Mouse (Mus musculus): Measurements from ENCODE around the gene Apol11b. TPM values are rescaled to one million over a fixed set of nuclear protein-coding genes. Genes with fewer than 3 reads are reported as not detected.
"Not testable (repeated sequence)": the region's sequence is repeated elsewhere in the genome, so short reads cannot be mapped to it uniquely, and the experiment has no call there.

Gene Apol11b
- 0.16 and 0.24 TPM in 2 replicates for polyA plus RNA-seq (2015; fragmentation: Nextera tagmentation; extraction: Ambion mirVana)

DNA sequence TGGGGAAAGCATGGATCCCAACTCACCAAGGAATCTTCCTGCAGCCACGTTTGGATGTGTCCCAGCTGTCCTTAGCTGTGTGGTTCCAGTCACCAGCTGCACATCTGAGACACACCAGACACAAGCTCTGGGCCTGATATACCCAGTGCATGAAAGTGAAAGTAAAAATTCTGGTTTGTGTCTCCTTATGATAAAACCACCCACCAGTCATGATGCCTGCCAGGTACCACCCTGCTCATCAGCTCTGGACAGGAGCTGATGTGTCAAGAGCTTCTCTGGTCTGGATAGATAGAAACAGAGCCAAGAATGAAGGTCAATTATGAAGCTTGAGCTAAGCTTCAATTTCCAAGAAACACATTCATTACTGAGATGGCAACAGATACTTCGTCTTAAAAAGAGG, at the start of gene Apol11b:
Gene Apol11b, minus strand, starts transcription at position 111 of the 400 bp plus-strand sequence.
- DNase-seq (ENCODE audit: low spot score): not testable (repeated sequence)

DNA sequence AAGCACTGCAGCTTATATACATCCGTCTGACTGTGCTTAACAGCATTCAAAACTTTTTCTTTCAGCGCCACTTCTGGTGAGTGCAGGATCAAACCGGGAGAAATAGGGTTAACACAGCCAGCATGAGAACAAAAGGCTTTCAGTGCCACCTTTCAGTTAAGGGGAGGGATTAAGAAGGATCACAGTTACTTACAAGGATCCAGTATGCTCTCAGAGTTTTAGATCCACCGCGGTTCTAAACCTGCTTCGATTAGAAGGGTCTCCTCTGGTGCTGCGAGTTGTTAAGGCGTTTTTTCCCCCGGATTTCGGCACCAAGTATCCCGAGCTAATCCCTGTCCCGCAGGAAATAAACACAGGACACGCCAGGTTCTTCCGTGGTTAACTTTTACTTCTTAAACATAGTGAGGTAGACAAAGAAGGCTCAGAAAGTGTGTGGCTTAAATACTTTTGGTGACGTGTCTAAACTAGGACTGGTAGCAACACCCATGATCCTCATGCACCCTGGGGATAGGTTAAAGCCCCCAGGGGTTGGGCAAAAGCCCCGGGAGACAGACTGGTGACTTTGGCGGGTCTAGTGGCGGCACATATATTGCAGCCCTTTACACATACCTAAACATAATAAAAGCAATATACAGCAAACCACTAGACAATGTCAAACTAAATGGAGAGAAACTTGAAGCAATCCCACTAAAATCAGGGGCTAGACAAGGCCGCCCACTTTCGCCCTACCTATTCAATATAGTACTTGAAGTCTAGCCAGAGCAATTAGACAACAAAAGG, 48.6 kb upstream of the Apol11b start:
- DNase-seq (ENCODE audit: low spot score): peak; percentile 59

DNA sequence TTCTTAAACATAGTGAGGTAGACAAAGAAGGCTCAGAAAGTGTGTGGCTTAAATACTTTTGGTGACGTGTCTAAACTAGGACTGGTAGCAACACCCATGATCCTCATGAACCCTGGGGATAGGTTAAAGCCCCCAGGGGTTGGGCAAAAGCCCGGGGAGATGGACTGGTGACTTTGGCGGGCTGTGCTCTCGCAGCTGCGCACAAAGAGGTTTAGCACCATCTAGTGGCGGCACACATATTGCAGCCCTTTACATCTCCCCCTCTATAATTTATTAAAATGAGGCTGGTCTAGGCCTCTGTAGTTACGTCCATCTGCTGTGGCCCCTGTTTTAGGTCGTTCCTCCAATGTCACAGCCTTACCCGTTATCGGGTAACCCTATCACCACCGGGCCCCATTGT, 40.9 kb upstream of the Apol11b start:
- DNase-seq (ENCODE audit: low spot score): peak; percentile 16

DNA sequence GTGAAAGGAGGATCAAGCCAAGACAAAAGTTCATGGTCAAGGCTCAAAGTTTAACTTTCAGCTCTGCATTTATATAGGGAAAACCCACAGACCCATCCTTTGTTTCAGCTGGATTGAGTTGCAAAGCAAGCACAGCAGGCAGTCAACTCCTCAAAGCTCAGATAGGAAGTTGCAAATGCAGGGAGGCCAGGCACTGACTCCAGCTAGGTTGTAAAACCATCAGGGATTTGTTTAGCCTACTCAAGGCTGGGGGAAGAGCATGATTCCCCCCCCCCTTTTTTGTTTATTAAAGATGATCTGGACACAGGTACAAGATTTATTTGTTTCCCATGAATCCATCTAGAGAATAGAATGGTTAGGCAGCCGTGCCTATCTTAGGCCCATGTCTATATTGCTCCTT, 31.0 kb upstream of the Apol11b start:
- not testable (repeated sequence) for DNase-seq (ENCODE audit: low spot score)

DNA sequence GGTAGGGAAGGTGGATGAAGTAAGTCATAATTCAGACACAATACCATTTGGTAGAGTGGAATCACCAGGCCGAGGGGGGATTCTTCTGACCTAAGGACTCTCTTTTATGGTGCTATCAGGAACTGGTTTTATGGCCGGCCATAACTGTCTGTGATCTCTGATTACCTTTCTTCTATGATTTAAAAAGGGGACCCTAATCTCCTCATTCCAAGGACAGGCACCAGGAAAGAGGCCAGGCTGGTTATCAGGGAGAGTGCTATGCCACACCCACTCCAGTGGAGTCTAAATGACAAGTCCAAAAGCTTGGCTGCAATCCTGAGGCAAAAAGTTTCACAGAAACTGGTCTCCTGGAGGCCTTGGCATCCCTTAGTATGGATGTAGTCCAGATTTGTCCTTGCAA, 18.8 kb upstream of the Apol11b start:
- DNase-seq (ENCODE audit: low spot score): not testable (repeated sequence)

DNA sequence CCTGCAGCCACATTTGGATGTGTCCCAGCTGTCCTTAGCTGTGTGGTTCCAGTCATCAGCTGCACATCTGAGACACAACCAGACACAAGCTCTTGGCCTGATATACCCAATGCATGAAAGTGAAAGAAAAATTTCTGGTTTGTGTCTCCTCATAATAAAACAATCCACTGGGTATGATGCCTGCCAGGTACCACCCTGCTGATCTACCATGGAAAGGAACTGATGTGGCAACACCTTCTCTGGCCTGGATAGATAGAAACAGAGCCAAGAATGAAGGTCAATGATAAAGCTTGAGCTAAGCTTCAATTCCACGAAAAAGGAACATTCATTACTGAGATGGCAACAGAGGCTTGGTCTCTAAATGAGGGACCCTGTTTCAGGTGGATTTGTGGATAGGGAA, 16.7 kb upstream of the Apol11b start:
- DNase-seq (ENCODE audit: low spot score): not testable (repeated sequence)

DNA sequence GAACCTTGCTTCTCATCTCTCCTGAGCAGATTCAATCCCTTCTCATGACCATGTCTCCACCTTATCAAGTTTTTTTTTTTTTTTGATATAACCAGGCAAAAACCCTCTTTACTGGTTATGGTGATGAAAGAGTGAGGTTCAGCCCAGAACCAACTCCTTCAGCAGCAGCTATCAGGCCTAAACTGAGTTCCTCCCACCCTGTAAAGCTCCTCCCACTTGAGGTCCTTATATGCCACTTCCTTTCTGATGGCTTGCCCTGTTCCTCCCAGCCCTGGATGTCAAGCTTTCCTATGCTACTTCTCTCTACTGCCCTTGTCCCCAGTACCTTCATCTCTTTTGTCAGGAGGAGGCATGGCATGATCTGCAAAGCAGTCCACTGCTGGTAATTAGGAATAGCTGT, 8.1 kb upstream of the Apol11b start:
- not testable (repeated sequence) for DNase-seq (ENCODE audit: low spot score)

DNA sequence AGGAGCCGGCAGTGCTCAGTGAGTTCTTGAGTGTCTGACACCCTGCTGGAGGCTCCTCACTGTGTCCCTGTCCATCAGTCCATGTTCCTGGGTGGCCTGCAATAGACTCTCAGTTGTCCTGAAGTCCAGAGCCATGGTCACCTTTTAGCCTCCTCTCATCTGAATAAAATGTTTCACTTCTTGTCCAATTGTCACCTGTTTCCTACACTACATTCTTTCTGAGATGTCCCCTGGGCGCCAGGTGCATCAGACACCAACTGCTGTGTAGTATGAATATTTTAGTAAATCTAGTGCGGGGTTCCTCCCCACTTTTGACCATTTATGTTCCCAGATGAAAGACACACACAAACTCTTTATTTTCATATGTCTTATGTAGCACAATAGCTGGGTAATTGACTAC, 13.3 kb downstream of the Apol11b start:
- DNase-seq (ENCODE audit: low spot score): not testable (repeated sequence)

DNA sequence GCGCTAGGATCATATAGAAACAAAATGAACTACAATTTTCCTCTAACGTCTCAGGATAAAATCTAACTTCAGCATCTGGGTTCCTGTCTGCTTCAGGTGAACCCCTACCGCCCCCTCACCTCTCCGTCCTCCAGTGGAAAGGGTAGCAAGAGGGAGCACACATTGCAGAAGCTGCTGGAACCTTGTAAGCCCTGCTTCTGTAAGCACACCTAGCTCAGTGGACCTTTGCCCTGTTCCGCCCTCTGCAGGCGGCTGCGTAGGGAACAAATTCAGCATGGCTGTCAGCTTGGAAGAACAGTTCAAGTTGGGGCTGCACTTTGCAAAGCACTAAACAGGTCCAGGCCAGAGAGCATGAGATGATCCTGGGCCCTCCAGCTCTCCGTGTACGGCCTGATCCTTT, 14.4 kb downstream of the Apol11b start:
- DNase-seq (ENCODE audit: low spot score): not testable (repeated sequence)

DNA sequence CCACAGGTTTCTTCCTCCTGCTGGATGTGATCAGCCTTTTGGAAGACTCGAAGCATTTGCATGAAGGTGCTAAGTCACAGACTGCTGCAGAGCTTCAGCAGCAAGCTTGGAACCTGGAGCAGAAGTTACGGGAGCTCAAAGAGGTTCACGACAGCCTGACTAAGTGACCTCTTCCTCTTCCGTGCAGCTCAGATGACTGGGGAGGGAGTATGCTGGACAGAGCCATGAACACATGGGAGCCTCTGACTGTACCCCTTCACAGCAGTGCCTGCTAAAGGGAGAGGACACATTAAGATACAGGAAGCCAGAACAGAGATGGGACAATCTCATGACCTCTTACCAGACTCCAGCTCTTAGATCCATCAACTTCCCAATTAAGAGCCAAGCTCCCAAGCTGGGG, 16.6 kb downstream of the Apol11b start:
- DNase-seq (ENCODE audit: low spot score): not testable (repeated sequence)

DNA sequence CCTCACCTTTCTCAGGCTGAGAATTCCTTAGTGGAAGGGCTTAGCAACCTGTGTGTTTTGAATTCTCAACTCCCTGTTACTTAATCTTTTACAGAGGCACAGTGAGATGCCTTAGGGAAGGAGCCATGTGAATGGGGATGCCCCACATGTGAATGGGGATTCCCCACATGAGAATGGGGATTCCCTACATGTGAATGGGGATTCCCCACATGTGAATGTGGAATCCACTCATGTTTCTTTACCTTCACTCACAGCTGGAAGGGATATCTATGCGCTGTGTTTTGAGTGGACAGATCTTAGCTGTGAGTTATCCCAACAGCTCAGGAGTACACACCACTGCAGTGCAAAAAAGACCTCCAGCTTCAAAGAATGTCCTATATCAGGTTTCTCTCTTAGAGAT, 18.4 kb downstream of the Apol11b start:
- DNase-seq (ENCODE audit: low spot score): no peak

DNA sequence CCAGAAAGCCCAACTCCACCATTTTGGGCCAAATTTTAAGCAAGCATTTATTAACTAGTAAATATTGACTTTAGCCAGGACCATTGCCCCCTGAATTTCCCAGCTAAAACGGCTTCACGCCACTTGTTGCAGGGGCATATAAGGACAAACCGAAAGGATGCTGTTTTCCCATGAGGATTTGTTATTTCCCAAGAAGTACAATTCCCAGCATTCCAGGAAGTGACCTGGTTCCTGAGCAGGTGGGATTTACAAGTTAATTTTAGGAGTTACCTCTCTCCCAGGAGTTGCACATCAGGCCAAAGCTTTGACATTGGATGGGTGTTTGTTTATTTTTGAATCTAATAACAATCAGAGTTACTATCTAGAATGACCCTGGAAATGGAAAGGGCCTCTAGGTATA, 37.0 kb downstream of the Apol11b start:
- no peak for DNase-seq (ENCODE audit: low spot score)

DNA sequence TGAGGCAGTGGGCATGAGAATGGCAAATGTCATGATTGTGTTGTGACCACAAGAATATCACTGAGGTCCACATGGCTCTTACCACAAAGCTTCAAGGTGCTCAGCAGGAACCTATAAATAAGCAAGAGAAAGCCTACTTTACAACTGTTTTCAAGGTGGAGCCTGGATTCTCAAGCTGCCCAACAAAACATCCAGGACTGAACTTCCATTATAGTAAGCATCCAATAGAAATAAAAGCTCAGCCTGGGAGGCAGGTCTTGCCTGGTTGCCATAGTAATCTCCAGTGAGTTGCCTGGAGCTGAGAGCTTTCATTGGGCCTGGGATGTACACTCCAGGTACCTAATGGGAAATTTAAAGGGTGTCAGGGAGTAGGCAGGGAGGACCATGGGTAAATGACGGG, 44.1 kb downstream of the Apol11b start, which contains the start of gene Gm36245:
Gene Gm36245, plus strand, starts transcription at position 301 of the 400 bp plus-strand sequence.
- DNase-seq (ENCODE audit: low spot score): no peak

DNA sequence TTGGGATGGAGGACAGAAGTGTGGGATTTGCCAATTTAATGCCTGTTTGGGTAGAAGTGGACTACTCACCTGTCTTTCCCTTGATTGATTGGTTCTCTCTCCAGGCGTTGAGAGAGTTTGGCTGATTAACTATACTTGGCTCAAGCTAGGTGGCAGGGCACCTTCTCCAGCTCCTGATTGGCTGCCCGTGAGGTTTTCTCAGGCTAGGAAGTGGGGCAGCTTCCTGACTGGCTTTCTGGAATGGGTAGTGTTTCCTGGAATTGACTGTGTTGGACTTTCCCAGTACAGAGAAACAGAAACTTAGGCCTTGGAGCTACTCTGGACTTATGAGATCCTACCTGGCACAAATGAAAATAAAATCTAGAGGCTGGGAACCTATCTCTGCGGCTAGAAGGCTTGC, 44.7 kb downstream of the Apol11b start:
- DNase-seq (ENCODE audit: low spot score): no peak

DNA sequence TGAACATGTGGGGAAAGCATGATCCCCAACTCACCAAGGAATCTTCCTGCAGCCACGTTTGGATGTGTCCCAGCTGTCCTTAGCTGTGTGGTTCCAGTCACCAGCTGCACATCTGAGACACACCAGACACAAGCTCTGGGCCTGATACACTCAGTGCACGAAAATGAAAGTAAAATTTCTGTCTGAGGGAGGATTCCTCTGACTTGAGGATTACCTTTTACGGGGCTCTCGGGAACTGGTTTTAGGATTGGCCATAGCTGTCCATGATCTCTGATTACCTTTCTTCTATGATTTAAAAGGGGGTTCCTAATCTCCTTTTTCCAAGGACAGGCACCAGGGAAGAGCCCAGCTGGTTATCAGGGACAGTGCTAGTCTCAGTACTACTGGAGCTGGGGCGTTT, 47.1 kb downstream of the Apol11b start, which contains the start of gene Apol10b:
Gene Apol10b, minus strand, starts transcription at position 165 of the 400 bp plus-strand sequence.
- DNase-seq (ENCODE audit: low spot score): no peak

DNA sequence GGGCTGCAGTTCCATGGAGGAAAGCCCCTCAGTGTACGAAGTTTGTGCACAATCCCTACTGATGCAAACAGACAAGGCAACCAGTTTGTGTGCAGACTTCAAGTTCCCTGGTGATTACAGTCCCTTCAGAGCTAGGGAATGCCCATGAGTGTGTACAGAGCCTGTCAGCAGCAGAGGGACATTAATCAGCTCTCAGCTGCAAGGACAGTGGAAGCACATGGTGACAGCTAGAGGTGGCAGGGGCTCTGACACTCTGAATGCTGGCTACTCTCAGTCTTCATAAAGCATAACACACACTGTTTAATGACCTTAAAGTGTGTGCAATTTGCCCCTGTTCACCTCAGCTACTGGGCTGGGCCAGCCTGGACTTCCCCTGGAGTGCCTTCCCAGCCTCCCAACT, 49.5 kb downstream of the Apol11b start:
- DNase-seq (ENCODE audit: low spot score): no peak

DNA sequence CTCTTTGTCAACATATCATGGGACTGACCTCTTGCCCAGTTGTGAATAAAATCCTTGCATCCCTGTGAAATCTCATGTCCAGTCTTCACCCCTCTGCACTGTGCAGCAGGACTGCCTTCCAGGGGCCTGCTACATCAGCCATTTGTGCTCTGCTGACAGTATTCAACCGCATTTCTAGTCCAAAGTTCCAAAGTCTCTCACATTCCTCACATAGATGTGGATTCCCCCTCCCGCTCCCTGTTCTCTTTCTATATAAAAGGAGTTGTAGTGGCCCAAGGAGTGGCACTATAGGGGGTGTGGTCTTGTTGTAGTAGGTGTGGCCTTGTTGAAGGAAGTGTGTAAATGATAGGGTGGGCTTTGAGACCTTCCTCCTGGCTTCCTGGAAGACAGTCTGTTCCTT, 52.2 kb downstream of the Apol11b start:
- DNase-seq (ENCODE audit: low spot score): no peak

DNA sequence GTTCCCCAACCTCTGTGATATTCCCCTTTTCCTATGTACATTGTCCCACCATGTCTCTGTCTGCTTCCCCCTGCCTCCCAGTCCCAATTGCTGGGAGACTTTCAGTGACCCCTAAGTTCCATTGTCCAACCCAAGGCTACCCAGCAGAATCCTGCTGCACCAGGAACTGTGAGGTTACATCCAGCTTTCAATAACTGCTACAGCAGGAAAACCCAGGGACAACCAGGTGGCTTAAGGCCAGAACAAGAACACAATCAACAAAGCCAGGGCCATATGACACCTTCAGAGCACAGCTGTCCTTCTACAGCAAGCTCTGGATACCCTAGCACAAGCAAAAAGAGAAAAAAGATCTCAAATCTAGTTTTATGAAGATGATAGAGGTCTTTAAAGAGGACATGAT, 54.1 kb downstream of the Apol11b start:
- no peak for DNase-seq (ENCODE audit: low spot score)

DNA sequence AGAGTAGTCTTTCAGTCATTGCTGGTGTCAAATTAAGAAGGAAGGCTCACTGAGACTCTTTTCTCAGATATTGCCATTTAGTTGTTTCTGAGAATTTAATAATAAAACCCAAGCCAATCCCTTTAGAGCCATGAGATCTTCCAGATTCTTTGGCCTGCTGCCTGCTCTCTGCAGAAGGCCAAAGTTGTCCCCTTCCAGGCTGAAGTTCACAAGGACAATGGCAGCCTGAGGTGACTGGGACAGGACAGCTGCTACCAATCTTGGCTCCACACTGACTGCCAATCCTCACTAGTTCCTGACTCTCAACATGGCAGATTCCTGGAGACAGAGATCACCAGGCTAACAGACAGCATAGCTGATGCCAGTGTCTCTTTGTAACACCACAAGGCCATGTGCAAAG, 56.1 kb downstream of the Apol11b start:
- DNase-seq (ENCODE audit: low spot score): no peak
